Mouse (Mus musculus): Measurements from ENCODE around the gene Usp18.

Gene Usp18

GRCm38 (mm10) chr6:121303466-121304220, 57.9 kb downstream of the Usp18 start:
- no peak for DNase-seq (ENCODE audit: low spot score)

- no peak for DNase-seq (ENCODE audit: low spot score)
Observed at GRCm38 (mm10) chr6:121304630-121305029, 58.9 kb downstream of the Usp18 start.

GRCm38 (mm10) chr6:121305571-121305970, 59.9 kb downstream of the Usp18 start:
- DNase-seq (ENCODE audit: low spot score), result no peak

GRCm38 (mm10) chr6:121310984-121311383, 65.3 kb downstream of the Usp18 start:
- no peak for DNase-seq (ENCODE audit: low spot score)

GRCm38 (mm10) chr6:121319099-121319498, 73.4 kb downstream of the Usp18 start:
- DNase-seq (ENCODE audit: low spot score), result no peak
